Mouse (Mus musculus) B cell, adult 2 months (primary cell): ENCODE results near the gene Efna2.
"Not testable (repeated sequence)": the region's sequence is repeated elsewhere in the genome, so short reads cannot be mapped to it uniquely, and the experiment has no call there.

ENCODE experiments used
- DNase-seq, 2 experiments: peaks; one replicate each; pipeline ENCODE4 v3.0.0; 2022

Gene Efna2

DNA sequence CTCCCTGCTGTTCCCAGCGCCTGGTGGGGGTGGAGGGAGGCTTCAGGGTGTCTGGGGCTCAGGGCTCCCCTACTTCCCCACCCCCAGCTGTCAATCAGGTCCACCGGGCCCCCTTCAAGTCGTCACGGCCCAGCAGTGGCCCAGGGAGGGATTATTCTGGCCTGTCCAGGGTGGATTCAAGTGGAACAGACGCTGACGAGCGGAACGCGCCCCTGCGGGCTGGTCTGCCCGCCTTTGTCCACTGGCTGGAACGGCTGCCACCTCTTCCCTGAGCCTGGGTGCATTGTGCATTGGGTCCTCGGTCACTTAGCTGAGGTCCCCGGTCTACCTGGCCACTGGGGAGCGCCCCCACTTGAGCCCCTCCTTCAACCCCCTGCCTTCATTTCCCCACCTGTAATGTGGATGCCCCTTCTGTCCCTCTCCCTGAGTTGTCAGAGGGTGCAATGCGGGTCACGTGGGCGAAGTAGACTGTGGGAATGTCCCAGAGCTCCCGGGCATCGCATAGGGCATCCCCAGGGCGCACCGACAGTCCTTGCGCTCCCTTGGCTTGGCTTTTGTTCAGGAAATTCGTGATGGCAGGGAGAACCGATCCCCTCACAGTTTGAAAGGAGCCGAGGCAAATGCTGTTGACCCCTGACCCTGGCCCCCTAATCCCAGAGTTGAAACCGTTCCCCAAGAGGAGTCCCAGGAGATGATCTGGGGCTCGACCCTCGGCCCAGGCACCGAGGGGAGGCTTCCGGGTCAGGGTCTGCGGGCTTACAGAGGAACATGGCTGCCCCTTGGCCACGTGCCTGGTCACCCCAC lies 17.7 kb downstream of the Efna2 start:
- DNase-seq, result no peak

DNA sequence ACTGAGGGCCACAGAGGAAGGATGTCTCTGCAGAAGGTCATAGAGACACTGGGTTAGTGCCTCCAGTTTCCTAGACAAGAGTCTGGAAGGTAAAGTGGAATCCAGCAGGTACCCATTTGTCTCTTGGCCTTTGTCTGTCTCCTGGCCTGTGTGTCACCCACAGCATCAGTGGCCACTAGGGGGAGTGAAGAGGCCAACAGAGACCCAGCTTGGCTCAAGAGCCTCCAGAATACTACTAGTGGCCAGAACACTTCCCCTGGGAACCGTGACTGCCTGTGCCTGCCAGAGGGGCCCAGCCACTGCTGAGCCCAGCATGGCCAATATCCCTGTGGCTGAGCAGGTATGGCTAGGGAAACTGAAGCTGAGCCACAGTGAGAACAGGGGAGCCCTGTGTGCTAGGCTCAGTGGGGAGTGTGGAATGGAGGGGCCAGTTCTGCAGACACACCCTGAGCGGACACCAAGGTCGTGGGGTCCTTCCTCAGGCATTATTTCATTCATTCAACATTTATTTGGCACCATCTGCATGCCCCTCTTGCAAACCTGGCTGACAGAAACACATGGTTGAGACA lies 20.2 kb downstream of the Efna2 start:
- DNase-seq, result peak; percentile 85 to 86

DNA sequence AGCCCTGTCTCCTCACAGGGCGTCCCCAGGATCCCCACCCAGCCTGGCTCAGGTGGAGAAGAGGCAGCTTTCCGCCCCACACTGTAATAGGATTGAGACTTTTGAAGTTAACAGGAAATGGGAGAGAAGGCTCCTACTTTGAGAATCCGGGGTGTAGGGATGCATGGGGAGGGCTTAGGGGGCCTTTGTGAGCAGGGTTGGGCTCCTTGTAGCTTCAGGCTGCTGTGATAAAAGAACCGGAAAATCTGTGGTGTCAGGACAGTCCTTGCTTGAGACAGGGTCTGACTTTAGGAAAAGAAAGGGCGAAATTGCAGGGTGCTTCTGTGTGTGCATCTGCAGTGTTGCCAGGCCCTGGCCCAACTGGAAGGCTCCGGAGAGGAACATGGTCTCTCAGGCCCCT lies 21.2 kb downstream of the Efna2 start:
- no peak for DNase-seq

DNA sequence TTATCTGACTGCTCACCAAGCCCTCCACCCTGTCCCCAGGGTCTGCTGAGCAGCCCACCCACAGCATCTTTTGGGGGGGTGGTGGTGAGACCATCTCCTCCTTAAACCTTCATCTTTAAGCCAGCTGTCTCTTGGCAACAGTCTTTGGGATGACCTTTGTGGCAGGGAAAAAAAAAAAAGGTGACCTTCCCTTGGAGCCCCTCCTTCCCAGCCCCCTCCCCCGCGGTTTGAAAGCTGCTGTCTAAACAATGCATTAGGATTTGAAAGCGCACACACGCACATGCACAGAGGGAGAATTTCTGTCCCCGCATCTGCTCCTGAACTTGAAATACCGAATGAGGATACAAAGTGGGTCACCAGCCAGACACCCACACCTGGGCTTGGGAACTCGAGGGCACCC lies 24.8 kb downstream of the Efna2 start:
- DNase-seq, result no peak

DNA sequence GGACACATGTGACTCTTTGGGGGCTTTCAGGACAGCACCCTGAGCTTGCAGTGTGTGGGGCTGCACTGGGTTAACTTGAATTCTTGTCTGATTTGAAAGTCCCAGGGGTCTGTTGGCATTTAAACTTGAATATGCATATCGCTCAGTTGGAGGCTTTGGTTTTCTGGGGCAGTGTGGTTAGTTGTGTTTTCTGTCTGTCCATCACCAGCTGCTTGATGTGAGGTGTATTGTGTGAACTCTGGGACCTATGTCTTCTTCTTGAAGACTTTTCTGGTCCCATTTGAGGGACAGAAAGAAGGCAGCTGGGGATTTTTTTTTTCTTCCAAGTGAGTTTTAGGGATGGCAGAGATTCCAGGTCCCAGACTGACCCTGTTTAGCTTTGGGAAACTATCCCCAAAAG lies 27.9 kb downstream of the Efna2 start:
- no peak for DNase-seq

DNA sequence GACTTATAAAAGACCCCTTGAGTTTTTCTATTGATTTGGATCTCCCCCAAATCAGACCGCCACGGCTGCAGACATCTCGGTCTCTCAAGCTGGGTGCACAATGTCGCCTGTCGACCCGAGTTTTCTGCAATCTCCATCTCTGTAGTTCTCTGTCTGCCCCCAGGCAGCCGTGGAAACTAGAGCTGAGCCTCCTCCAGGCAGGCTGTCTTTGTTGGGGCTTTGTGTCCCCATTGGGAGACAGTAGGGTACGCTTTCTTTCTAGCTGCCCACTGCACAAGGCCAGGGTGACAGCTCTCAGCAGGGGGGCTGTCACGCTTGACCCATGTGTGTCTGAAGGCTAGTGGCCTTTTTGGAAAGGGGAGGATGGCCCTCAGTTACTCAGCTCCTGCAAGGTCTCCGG lies 28.4 kb downstream of the Efna2 start:
- DNase-seq, result no peak

DNA sequence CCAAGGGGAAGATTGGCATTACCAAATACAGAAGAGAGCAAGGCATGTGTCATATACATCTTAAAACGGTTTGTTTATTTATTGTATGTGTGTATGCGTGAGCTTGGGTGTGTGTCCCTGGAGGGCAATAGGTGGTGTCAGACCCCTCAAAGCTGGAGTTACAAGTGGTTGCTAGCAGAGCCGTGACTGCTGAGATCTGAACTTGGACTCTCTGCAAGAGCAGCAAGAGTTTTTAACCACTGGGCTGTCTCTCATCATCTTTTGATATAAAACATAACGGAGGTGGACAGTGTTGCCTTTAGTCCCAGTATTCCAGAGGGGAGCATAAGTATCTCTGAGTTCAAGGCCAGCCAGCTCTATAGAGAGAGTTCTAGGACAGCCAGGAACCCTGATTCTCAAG lies 29.0 kb downstream of the Efna2 start:
- no peak for DNase-seq

DNA sequence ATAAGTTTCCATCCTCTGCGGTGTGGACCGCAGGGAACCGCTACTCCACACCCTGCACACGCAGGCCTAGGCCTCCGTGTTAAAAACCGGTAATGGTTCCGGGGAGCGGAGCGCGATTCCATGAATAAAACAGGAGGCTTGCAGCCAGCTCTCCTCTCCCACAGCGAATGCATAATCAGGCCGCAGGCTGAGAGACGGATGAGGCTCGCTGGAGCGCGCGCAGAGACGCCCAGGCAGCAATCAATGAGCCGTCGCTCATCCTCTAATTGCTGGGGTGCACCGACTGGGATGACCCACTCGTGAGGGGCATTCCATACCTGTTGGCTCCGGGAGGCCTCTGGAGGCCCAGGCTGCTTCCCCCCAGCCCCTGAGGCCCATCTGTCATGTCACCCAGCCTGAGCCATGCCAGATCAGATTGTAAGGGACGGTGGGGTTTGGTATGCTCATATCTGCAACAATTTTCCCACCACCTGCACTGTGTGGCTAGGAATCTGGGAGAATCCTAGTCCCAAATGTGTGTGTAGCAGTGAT lies 29.6 kb downstream of the Efna2 start:
- no peak for DNase-seq

DNA sequence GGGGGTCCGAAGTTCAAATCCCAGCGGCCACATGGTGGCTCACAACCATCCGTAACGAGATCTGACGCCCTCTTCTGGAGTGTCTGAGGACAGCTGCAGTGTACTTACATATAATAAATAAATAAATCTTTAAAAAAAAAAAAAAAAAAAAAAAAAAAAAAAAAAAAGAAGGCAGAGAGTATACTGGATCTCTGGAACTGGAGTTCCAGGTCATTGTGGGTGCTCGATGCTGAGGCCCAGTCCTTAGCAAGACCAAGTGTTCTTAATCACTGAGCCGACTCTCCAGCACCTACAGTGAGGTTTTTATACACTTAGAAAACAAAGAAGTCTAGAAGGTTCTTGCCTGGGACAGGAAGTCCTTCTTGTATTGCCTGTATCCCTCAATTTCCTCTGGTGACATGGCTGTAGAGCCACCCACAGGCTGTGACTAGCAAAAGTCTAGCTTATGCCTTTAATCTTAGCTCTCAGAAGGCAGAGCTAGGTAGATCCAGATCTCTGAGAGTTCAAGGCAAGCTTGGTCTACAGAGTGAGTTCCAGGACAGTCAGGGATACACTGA lies 32.3 kb downstream of the Efna2 start:
- not testable (repeated sequence) for DNase-seq

DNA sequence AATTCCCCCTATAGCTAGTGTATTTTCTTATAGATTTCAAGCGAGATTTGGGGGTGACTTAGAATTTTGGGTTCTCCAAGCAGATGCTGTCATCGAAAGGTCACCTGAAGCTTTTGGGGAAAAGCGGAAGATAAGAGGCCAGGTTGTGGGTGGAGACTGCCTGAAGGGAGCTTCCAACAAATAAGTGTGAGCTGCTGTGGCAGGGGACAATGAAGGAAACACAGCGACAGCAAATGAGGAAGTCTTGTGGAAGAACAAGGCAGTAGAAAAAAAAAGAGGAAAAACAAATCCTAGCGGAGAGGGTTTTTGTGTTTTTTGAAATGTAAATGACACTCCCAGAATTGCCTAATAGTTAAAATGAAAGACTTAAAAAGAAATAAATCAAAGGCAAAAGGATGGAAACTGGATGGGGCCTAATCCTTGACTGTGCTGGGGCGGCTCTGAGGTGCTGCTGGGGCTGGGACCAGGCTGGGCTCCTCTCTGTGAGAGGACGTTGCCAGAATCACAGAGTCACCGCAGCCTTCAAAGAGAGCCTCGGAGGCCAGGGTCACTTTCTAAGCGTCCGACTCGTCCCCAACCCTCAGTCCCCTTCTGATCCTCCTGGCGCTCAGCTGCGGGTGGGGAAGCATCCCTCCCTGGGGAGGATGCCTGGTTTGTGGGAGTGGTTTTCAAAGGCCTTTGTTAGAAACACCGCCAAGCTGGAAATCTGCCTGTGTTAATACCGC lies 35.9 kb downstream of the Efna2 start:
- no peak for DNase-seq

DNA sequence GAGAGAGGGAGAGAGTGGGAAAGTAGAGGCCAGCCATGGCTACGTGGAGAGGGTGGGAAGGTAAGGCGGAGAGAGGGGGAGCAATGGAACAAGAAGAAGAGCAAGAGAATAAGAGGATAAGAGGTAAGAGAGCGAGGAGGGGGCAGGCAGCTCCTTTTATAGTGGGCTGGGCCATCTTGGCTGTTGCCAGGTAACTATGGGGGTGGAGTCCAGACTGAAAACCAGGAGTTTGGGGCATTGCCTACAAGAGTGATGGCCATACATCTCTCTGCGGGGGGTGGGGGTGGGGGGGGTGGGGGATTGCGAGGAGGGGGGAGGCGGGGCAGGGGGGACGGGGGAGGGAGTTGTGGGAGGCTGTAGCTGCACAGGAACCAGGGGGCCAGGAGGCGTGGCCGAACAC lies 41.4 kb downstream of the Efna2 start:
- DNase-seq, result no peak

DNA sequence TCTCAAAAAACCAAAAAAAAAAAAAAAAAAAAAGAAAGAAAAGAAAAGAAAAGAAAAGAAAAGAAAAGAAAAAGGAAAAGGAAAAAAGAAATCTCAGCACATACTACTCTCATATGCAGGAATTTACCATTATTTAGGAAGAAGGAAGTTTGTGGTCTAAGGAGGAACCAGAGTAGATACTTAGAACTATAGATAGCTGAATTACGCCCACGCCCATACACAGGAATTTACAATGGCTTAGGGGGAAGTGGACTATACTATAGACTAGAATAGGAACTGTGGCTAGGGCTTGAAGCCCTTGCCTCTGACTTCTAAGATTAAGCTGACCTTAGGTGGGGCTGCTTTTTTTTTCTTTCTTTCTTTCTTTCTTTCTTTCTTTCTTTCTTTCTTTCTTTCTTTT lies 43.9 kb downstream of the Efna2 start:
- peak; percentile 24 to 39 for DNase-seq

DNA sequence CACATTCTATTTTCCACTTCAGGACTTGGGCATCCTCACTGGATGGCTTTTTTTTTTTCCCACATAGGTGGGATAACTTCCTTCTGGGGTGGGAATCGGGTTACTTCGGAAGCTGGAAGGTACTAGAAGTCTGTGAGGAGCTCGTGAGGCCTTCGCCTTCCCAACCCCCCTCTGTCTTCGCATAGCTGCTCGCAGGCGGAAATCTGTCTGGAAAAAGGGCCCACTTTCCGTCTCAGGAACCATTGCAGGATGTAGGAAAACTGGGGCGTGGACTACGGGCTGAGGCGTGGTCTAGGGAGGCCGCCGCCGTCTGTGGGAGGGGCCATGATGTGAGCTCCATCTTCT lies 46.8 kb downstream of the Efna2 start:
- DNase-seq, result no peak

DNA sequence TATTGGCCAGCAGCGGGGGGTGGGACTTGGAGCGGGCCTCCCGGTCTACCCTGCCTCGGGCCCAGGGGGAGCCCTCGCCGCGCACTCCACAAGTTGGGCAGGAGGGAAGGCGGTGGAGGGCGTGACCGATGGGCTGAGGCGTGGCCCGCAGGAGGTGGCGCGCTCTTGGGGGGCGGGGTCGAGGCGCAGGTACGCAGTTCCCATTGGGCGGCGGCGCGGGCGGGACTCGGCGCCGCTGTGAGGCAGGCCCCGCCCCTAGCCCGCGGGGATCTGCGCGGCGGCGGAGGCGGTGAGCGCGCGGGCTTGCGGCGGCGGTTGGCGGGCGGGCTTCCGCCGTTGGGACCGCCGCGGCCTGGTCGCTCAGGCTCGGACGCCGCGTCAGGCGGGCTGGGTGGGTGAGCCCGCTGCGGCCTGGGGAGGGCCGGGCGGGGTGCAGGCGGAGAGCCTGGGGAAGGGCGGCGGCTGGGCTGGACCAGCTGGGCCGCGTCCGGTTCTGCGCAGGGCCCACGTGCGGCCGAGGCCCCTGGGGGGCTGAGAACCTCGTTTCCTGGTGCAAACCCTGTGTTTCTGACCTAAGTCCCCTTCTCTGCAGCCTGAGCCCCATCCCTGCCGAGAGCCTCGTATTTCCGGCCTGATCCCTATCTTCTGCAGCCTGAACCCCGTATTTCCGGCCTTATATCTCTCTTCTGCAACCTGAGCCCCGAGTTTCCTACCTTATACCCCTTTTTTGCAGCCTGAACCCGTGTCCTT lies 47.3 kb downstream of the Efna2 start, which contains the start of gene Mum1:
Gene Mum1 (plus strand): TSS at position 19 of the 750 bp plus-strand sequence.
- DNase-seq, result peak; percentile 97 to 98

DNA sequence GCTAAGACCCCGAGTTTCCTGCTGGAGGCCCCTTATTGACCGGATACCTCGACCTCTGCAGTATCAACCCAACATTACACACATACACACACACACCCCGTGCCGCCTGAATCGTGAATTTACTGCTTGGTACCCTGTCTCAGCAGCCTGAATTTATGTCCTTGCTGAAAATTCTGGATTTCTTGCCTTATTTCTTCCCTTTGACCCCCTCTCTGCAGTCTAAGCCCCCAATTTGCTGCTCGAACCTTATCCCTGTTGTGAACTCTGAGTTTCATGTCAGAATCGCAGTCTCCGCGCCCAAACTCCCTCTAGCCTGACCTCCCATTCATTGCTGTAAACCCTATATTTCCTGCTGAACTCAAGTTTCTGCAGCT lies 47.9 kb downstream of the Efna2 start:
- DNase-seq, result no peak

DNA sequence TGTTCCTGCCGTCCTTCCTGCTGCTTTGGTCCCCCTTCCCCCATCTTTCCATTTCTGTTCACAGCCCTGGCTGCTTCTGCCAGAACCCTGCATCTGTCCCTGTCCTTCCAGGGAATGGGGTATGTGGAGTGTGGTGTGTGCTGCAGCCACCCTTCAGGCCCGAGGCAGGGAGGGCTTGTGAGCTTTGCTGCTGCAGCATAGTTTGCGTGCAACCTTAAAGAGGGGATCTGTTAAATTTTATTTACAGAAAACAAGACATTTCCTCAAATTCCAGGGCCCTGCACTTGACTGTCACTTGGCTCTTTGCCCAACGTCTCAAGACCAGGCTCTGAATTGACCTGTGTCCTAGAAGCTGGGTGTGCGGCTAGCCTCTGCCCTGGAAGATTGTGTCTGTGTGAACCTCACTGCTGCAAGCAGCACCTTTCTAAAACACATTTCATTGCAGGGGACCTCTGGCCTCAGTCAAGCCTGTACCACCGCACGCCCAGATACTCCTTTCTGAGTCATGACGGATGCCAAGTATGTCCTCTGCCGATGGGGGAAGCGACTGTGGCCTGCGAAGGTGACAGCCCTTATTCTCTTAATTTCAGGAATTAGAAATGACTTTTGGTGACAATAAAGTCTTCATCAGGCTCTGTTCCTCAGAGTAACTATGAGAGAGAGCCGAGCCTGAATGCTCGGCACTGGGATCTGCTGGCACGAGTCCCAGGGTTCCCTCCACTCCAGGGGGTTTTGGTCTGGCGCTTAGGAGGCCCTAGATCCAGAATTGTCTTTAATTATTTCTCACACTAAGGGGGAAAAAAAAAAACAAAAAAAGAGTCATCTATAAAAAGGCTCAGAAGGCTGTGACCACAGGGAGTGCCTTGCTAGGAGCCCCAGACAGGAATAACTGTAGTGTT lies 48.8 kb downstream of the Efna2 start:
- no peak for DNase-seq

DNA sequence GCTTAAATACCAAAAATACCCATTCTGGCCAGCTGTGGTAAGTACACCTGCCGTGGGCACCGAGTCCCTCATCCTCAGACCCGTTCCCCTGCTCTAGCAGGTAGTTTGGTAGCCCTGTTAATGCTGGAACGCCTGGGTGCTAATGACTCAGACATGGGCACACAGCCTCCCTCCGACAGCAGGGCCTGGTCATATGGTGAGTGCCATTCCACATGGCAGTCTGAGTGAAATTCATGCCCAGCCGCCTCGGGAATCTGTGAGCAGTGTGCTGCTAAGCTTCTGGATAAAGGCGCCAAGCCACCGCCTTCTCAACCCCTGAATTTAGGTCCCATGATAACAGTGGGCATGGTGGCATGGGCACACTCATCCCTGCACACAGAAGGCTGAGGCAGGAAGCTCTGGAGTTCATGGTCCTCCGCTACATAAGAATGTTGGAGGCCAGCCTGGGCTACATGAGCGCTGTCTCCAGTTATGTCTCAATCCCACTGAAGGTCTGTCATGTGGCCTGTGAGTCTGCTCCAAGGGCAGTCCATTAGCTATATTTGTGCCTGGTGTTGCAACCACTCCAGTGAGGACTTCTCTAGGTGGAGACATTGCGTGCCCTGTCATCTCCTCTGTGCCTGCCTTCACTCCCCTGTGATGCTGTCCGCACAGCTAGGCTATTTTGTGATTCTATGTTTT lies 57.0 kb downstream of the Efna2 start:
- DNase-seq, result no peak

DNA sequence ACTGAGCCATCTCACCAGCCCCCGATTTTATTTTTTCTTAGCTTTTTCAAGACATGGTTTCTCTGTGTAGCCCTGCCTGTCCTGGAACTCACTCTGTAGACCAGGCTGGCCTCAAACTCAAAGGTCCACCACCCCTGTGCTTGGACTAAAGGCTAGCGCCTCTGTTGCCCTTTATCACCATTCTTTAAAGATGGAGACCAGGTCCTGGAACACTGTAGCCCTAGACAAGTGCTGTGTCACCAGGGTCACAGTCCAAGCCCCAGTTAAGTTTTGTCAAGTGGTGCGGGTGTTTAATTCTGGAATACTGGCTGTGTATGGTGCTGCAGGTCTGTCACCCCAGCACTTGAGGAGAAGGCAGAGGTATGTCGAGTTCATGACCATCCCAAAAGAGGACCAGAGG lies 57.7 kb downstream of the Efna2 start:
- no peak for DNase-seq

DNA sequence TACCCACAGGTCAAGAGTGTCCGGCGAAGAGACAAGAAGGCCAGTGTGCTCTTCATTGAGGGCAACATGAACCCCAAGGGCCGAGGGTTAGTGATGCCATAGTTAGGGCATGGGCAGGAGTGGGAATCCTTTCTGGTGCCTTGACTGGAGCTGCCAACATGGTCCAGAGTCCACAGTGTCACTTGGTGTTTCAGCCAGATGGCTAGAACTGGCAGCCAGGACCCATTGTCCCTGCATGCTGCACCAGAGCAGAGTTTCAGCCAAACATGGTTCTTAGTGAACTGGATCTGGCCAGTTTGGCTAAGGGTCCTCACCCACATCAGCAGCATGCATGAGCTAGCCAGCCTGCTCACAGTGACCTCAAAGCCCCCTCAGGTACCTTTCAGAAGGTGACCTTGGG lies 59.0 kb downstream of the Efna2 start:
- no peak for DNase-seq
